Mouse (Mus musculus) embryonic fibroblast, embryonic 13.5 days (primary cell): ENCODE measurements around the gene Ralgapa1.

Source experiments
- CTCF ChIP-seq: IDR thresholded peaks from 2 replicates; pipeline ENCODE4 v1.5.1; 2011; ENCODE audit warnings: mild to moderate bottlenecking, control low read depth, low read length, moderate library complexity, borderline replicate concordance; ENCODE audit not compliant: insufficient read depth
- POLR2A ChIP-seq: IDR thresholded peaks from 2 replicates; pipeline ENCODE4 v1.6.1; 2011; ENCODE audit warnings: low read depth, mild to moderate bottlenecking, control low read depth, low read length, moderate library complexity

- TF ChIP-seq CTCF (no peak), POLR2A (no peak)
Observed at GRCm38 (mm10) chr12:55557866-55558265, 263.1 kb downstream of the Ralgapa1 start.
